Mouse (Mus musculus): Measurements from ENCODE around the gene Etv6.

Gene Etv6

GRCm38 (mm10) chr6:134112753-134113152 lies 77.3 kb downstream of the Etv6 start:
- in situ Hi-C loops (cut with MboI), result no loop called here

GRCm38 (mm10) chr6:134113168-134113567 lies 77.7 kb downstream of the Etv6 start:
- in situ Hi-C loops (cut with MboI), result no loop called here

DNA sequence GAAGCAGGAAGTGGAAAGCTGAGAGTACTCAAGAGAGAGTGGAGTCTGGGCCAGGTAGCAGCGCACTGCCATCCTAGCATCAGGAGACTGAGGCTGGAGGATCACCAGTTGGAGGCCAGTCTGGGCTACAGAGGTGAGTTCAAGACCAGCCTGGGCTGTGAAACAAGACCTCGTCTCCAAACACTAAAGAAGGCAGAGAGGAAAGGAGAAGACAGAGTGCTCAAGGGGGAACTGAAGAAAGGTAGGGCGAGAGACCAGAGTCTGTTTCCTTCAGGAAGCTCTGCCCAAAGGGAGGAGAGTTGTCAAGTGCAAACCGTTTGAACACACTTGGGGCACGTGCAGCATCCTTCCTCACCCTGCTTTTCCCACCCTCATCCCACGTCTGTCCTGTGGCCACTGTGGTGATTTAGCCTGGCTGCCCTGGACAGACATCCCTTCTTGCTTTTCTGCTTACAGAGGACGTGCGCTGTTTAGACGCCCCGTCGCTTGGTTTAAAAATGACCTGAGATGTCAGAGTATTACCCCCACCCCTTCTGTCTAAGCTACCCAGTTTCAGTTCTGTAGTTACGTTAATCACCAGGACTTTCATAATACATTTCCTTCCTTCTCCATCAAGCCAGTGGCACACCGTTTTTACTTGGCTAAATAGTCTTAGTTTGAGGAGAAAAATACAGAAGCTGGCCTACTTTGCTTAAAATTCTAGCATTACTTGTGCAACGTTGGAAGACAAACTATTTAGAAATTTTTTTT lies 79.9 kb downstream of the Etv6 start:
- in situ Hi-C loops (cut with MboI), result no loop called here

DNA sequence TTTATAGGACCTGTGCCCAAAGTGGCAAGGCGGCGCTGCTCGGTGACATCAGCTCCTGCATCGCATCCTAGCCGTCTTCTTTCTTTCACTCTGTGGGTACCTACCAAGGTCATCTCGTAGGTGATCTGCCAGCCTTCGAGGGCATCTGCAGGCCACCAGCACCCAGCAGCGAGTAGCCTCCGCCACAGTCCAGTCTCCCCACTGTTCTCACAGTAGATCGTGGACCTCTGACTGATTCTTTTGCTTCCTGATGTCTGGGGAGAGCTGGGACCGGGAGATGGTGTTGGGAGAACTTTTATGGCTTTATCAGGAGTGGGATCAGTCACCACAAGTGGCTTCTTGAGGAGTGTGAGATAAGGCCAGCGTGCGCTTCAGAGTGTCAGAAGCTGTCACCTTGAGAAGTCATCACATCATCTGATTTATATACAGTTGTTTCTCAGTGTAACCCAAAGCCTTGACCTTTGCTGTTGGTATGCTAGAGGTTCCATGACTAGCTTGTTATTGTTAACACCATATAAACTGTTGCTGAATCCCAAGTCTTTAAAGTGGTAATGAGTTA lies 82.0 kb downstream of the Etv6 start:
- in situ Hi-C loops (cut with MboI), result no loop called here

DNA sequence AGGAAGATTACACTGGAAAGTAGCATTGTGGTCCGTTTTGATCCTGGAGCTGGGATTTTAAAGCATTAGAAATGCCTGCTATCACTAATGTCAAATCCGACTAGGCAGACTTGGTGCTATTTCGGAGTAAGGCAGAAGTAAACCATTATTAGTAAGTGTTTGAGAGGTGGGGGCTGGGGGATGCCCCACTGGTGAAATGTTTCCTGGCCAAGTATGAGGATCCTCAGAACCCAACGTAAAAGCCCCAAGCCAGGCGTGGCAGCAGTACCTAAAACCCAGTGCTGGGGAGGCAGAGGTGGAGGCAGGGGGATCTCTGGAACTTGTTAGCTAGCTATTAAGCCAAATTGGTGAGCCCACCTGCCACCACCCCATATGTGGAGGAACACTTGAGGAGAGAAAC lies 83.0 kb downstream of the Etv6 start:
- in situ Hi-C loops (cut with MboI), result no loop called here

GRCm38 (mm10) chr6:134119136-134119535 lies 83.6 kb downstream of the Etv6 start:
- in situ Hi-C loops (cut with MboI), result no loop called here

- in situ Hi-C loops (cut with MboI), result no loop called here
Observed at GRCm38 (mm10) chr6:134120227-134120626, 84.7 kb downstream of the Etv6 start.

DNA sequence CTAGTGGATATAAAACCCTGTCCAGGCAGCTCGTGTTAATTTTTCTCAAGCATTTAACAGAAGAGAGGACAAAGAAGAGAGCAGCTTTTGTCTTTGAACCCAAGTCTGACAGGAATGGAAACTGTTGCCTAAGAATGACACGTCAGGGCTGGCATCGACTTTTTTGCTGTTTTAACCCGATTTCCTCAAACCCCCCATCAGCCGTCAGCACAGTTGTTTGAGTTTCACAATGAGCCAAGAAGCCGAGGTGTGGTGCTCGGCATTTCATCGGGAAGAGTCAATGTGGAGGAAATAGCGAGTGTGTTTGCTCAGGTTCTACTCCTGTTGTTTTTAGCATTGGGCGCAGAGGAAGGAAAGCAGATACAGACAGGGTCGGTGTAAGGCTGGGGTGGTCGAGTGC lies 85.2 kb downstream of the Etv6 start:
- in situ Hi-C loops (cut with MboI), result no loop called here

DNA sequence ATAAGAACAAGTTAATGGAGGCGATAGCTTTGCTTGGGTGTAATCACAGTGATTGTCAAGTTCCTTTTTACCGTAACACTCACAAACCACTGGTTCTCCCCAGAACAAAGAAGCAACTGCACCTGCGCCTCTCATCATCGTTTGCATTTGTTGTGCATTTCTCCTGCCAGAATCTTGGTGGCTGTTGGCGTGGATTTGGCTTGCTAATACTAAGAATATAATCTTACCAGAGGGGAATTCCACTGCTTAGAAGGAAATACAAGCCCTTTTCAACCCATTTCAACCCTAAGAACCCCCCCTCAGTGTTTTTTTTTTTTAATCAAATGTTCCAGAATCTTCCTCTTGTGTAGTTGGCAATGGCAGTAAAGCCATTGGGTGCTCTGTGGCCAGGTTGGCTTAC lies 87.4 kb downstream of the Etv6 start:
- in situ Hi-C loops (cut with MboI), result no loop called here

DNA sequence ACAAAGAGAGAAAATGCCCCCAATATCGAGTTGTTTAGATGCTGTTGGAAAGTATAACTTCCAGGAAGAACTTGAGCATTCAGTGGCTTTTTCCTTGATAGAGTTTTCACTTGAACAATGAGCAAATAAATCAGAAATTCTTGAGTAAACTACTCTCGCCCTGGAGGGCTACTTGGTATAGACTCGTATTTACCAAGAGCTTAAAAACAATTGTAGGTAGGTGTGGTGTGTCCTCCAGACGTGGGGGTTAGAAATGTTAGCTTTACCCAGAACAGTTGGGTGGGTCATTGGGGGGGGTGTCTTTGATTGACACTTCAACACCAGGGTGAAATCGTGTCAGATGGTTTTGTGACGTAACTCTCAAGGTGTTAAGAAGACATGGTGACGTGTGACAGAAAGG lies 88.0 kb downstream of the Etv6 start:
- in situ Hi-C loops (cut with MboI), result no loop called here

DNA sequence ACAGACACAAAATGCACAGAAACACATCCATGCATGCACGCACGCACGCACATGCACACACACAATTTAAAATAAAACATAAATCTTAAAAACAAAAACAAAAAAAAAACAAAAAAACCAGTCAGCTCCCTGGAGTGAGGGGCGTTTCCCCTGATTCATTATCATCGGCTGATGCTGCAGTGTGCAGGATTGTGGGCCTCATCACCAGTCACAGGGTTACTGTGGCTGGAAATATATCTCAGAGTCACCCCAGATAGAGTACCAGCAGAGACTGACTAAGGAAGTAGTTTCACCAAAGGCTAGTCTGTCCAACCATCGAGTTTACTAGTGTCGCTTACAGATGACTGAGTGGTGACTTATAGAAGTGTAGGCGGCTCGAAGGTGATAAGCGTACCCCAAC lies 88.8 kb downstream of the Etv6 start:
- in situ Hi-C loops (cut with MboI), result no loop called here

- in situ Hi-C loops (cut with MboI), result no loop called here
Observed at GRCm38 (mm10) chr6:134127996-134128395, 92.5 kb downstream of the Etv6 start.

GRCm38 (mm10) chr6:134128594-134128993 lies 93.1 kb downstream of the Etv6 start:
- in situ Hi-C loops (cut with MboI), result no loop called here

DNA sequence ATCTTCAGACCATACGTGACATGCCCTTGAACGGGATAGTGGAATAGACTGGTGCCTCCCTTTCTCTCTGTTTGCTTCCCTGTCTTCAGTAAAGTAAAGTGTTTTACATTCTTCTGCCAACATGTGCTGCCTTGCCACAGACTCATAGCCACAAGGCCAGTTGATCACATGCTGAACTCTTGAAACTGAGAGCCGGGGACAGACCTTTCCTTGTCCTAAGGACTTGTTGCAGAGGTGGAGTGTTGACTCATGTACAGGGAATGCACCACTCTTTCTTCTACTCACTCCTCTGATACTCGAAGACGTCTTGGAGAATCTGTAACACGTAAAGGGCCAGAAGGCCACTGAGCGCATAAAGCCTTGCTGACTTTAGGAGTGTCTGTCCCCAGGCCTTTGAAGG lies 94.3 kb downstream of the Etv6 start:
- in situ Hi-C loops (cut with MboI), result no loop called here

- in situ Hi-C loops (cut with MboI), result no loop called here
Observed at GRCm38 (mm10) chr6:134130816-134131215, 95.3 kb downstream of the Etv6 start.

DNA sequence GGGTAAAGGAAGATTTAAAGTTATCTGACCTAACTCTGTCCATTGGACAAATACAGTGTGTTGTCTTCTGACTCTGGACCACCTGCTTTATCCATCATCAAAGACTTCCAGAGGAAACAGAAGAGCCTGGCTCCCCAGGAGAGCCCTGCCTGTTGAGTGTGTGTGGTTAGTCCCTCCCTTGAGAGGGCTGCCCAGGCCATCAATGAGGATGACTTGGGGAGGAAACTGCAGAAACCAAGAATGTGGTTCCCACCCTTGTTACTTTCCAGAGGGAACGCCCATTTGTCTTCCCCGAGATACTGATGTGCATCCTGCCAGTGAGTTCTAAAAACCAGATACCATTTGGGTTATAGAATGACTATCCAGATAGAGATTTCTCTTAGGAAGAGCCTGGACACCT lies 96.1 kb downstream of the Etv6 start:
- in situ Hi-C loops (cut with MboI), result no loop called here

DNA sequence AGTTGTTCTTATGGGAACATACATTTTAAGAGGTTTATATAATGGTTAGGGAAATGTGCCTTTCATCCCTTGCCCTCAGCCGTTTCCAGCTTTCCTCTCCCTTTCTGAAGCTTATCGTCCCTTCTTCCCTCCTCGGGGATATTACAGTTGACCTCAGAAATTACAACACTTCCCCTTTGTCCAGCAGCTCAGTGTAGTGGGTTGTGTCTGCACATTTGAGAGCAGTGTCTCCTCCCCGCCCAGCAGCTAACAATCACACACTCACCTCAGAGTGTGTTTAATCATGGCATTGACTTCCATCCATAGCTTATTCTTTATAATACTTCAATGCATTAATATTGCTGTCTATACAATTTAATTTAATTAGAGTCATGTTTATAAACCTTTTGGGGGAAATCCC lies 98.3 kb downstream of the Etv6 start:
- in situ Hi-C loops (cut with MboI), result no loop called here

DNA sequence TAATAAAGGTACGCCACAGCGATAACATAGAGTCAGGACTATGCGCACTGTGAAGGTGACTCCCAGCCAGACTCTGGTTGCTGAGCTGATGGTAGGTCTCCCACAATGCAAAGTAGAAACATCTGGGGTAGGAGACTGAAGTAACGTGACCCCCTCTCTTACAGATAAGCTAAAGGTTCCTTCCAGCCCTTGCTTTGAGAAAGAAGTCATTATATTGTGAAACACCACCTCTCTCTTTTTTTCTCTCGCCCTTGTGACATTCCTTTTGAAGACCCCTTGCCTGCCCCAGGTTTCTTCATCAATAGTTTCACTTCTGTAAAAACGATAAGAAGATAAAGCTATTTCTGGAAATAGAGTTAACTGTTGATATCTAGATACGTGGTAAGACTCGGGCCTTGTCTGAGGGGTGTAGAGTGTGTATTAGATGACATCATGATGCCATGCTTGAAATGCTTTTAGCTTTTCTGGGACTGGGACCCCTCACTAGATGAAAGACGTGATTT lies 99.4 kb downstream of the Etv6 start:
- in situ Hi-C loops (cut with MboI), result no loop called here

DNA sequence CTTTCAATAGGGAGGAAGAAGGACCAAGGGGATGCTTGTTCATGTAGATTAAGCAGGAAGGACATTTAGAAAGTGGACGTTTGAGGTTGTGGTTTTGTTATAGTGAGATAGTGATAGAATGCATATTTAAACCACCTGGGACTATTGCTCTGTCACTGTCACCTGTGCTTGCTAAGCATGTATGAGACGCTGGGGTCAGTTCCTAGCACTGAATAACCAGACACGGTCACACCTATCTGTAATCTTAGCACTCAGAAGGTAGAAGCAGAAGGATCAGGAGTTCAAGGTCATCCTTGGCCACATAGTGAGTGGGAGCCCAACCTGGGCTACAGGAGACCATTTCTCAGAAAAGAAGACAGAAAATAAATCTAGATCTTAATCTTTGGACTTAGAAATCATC lies 100.8 kb downstream of the Etv6 start:
- in situ Hi-C loops (cut with MboI), result no loop called here

- in situ Hi-C loops (cut with MboI), result no loop called here
Observed at GRCm38 (mm10) chr6:134139359-134139758, 103.9 kb downstream of the Etv6 start.

DNA sequence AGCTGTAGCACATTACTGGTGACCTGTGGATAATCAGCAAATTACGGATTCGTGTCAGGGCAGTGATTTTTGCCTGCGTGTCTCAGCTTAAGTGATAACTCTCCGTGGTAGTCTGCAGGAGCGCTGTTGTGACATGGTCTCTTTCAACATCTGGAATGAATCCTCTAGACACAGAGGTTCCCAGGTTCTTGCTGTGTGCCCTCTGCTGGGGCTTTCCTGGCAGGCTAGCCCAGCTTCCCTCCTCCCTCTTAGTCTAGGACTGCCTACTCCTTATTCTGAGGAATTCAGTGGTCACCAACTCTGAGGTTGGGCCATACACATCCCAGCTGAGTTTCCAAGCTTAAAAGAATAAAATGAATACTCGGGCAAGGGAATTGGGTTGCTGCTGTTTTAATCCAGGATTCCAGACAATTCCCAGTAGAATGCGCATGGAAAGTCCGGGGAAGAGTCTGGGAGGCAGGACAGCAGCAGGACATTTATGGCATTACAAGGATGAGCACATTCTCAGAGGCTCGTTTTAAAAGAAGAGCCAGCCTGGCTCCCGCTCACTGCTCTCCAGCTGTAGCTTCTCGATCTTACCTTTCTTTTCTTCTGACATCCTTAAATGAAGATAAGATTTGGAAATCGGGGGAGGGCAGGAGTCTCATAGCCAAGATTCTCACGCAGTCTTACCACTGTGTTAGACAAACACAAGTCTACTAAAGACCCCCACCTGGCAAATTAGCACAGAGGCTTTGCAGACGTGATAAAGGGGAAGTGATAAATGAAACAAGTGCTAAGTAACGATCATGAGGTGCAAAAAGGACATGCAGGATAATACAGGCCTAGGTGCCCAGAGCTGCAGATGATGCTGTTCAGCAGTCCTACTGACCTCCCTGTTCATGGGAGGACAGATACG lies 105.5 kb downstream of the Etv6 start:
- in situ Hi-C loops (cut with MboI), result no loop called here

DNA sequence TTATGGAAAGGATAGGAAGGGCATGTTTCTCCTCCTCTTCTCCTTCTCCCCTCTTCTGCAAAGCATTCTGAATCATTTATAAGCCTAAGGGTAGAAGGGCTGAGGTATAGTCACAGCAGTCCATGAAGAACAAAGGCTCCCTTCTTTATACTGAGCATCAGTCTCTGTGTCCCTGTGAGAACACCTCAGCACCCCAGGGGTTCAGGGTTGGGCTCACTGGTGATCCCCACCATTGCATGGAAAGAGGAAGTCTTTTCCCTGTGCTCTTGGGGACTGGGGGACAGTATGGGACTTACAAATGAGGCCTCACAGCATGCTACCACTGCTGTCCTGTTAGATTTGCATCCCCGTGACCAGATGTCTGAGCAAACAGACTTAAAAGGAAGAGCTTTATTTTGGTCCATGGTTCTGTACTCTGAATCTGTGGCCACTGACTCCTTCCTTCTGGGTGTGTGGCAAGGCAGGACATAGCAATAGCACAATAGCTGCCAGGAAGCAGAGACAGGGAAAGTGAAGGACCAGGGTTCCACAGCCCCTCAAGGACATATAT lies 106.2 kb downstream of the Etv6 start:
- in situ Hi-C loops (cut with MboI), result no loop called here
